Mouse (Mus musculus) CH12.LX (cell line): ENCODE results near the gene Armc8. TPM values are rescaled to one million over a fixed set of nuclear protein-coding genes. Genes with fewer than 3 reads are reported as not detected.

ENCODE experiments used
- DNase-seq: peaks from one replicate; pipeline ENCODE4 v3.0.0-alpha.2; 2013; ENCODE audit errors: extremely low read depth
- H3K27ac ChIP-seq: 2 replicates; pipeline ENCODE4 v1.5.1; 2012; ENCODE audit warnings: low read depth, mild to moderate bottlenecking, control low read depth, moderate library complexity; ENCODE audit not compliant: insufficient read depth
- H3K27me3 ChIP-seq: replicated peaks from 2 replicates; pipeline ENCODE3; 2012; ENCODE audit warnings: inconsistent platforms
- H3K36me3 ChIP-seq, 2 experiments: replicated peaks in 1 of 2; 2 replicates each; pipeline versions ENCODE3 to v1.6.1; 2012; ENCODE audit warnings: inconsistent platforms in 1 of 2, low read length in 1 of 2, mild to moderate bottlenecking in 1 of 2, mixed read lengths in 1 of 2, moderate library complexity in 1 of 2; ENCODE audit not compliant: control insufficient read depth in 1 of 2, insufficient read depth in 1 of 2
- H3K4me1 ChIP-seq, 2 experiments: 2 replicates each; pipeline ENCODE4 v1.6.1; 2012; ENCODE audit warnings: inconsistent platforms in 1 of 2, moderate library complexity in 1 of 2; ENCODE audit not compliant: insufficient read depth in 2 of 2, control insufficient read depth in 1 of 2
- H3K4me2 ChIP-seq: 2 replicates; pipeline ENCODE4 v1.6.1; 2012; ENCODE audit warnings: low read depth, mild to moderate bottlenecking, control low read depth; ENCODE audit not compliant: poor library complexity, insufficient read depth, severe bottlenecking
- H3K4me3 ChIP-seq, 3 experiments: fragments of 150-350 bp in 1 of 3; sonication (generic) in 1 of 3; replicated peaks in 1 of 3; 2 replicates each; pipeline versions ENCODE3 to v1.5.1; 2011 to 2012; ENCODE audit warnings: low read depth in 2 of 3, low read length in 2 of 3, mild to moderate bottlenecking in 2 of 3, moderate library complexity in 2 of 3, control low read depth in 1 of 3, improper control_type of control experiment in 1 of 3, inconsistent platforms in 1 of 3, mixed read lengths in 1 of 3; ENCODE audit not compliant: poor library complexity in 1 of 3
- H3K79me2 ChIP-seq: replicated peaks from 2 replicates; pipeline ENCODE4 v1.6.1; 2012; ENCODE audit warnings: mild to moderate bottlenecking, moderate library complexity; ENCODE audit not compliant: control insufficient read depth, poor library complexity, insufficient read depth, severe bottlenecking; ENCODE audit errors: extremely low read depth
- H3K9ac ChIP-seq: 2 replicates; pipeline ENCODE4 v1.6.1; 2012; ENCODE audit warnings: low read depth, mild to moderate bottlenecking, control low read depth, moderate library complexity; ENCODE audit not compliant: insufficient read depth
- H3K9me3 ChIP-seq: replicated peaks from 2 replicates; pipeline ENCODE3; 2012; ENCODE audit warnings: low read length, inconsistent platforms, mixed read lengths
- CHD2 ChIP-seq: IDR thresholded peaks from 2 replicates; pipeline ENCODE4 v1.6.1; 2011; ENCODE audit warnings: low read length, improper control_type of control experiment
- CTCF ChIP-seq, 2 experiments: IDR thresholded peaks in 1 of 2; conservative IDR thresholded peaks in 1 of 2; 2 replicates each; pipeline ENCODE4 v1.5.1; 2011 to 2012; ENCODE audit warnings: low read depth in 2 of 2, low read length in 2 of 2, improper control_type of control experiment in 1 of 2, inconsistent platforms in 1 of 2, mild to moderate bottlenecking in 1 of 2, moderate library complexity in 1 of 2
- ELF1 ChIP-seq: IDR thresholded peaks from 2 replicates; pipeline ENCODE4 v1.6.1; 2014; ENCODE audit warnings: low read depth, mild to moderate bottlenecking, inconsistent platforms, low read length, improper control_type of control experiment
- EP300 ChIP-seq: IDR thresholded peaks from 2 replicates; pipeline ENCODE4 v1.6.1; 2011; ENCODE audit warnings: low read length, improper control_type of control experiment
- ETS1 ChIP-seq: conservative IDR thresholded peaks from 2 replicates; pipeline ENCODE4 v1.6.1; 2012; ENCODE audit warnings: low read depth, mild to moderate bottlenecking, inconsistent platforms, low read length, improper control_type of control experiment, moderate library complexity
- GABPA ChIP-seq: IDR thresholded peaks from 2 replicates; pipeline ENCODE4 v1.6.1; 2012; ENCODE audit warnings: low read depth, low read length, improper control_type of control experiment, inconsistent platforms; ENCODE audit not compliant: insufficient replicate concordance
- HCFC1 ChIP-seq: IDR thresholded peaks from 2 replicates; pipeline ENCODE4 v1.6.1; 2012; ENCODE audit warnings: low read depth, mild to moderate bottlenecking, inconsistent platforms, low read length, improper control_type of control experiment
- IRF4 ChIP-seq: IDR thresholded peaks from 2 replicates; pipeline ENCODE4 v1.6.1; 2014; ENCODE audit warnings: low read depth, mild to moderate bottlenecking, inconsistent platforms, low read length, improper control_type of control experiment
- JUN ChIP-seq: IDR thresholded peaks from 2 replicates; pipeline ENCODE4 v1.6.1; 2011; ENCODE audit warnings: low read depth, mild to moderate bottlenecking, low read length, improper control_type of control experiment, moderate library complexity; ENCODE audit not compliant: insufficient read depth
- MAFK ChIP-seq: IDR thresholded peaks from 2 replicates; pipeline ENCODE4 v1.6.1; 2011; ENCODE audit warnings: low read length, improper control_type of control experiment; ENCODE audit not compliant: insufficient replicate concordance
- MAX ChIP-seq: IDR thresholded peaks from 2 replicates; pipeline ENCODE4 v1.6.1; 2011; ENCODE audit warnings: low read length, improper control_type of control experiment
- MAZ ChIP-seq: IDR thresholded peaks from 2 replicates; pipeline ENCODE4 v1.6.1; 2012; ENCODE audit warnings: low read depth, mild to moderate bottlenecking, inconsistent platforms, low read length, improper control_type of control experiment, moderate library complexity
- MEF2A ChIP-seq: IDR thresholded peaks from 2 replicates; pipeline ENCODE4 v1.6.1; 2014; ENCODE audit warnings: low read depth, mild to moderate bottlenecking, inconsistent platforms, low read length, improper control_type of control experiment, borderline replicate concordance
- MXI1 ChIP-seq: IDR thresholded peaks from 2 replicates; pipeline ENCODE4 v1.6.1; 2011; ENCODE audit warnings: mild to moderate bottlenecking, low read depth, low read length, improper control_type of control experiment
- NELFE ChIP-seq: IDR thresholded peaks from 2 replicates; pipeline ENCODE4 v1.6.1; 2011; ENCODE audit warnings: low read depth, low read length, improper control_type of control experiment
- NRF1 ChIP-seq: IDR thresholded peaks from 2 replicates; pipeline ENCODE4 v1.6.1; 2014; ENCODE audit warnings: low read depth, mild to moderate bottlenecking, inconsistent platforms, low read length, improper control_type of control experiment, moderate library complexity
- PAX5 ChIP-seq: IDR thresholded peaks from 2 replicates; pipeline ENCODE4 v1.6.1; 2012; ENCODE audit warnings: low read length, inconsistent platforms, mixed read lengths
- POLR2A ChIP-seq: IDR thresholded peaks from 2 replicates; pipeline ENCODE4 v1.6.1; 2011; ENCODE audit warnings: low read depth, mild to moderate bottlenecking, improper control_type of control experiment, low read length
- POLR2AphosphoS2 ChIP-seq: IDR thresholded peaks from 2 replicates; pipeline ENCODE4 v1.6.1; 2011; ENCODE audit warnings: low read depth, low read length, improper control_type of control experiment
- RAD21 ChIP-seq: IDR thresholded peaks from 2 replicates; pipeline ENCODE4 v1.6.1; 2011; ENCODE audit warnings: low read depth, mild to moderate bottlenecking, low read length, improper control_type of control experiment, moderate library complexity
- RCOR1 ChIP-seq: conservative IDR thresholded peaks from 2 replicates; pipeline ENCODE4 v1.6.1; 2012; ENCODE audit warnings: low read depth, mild to moderate bottlenecking, inconsistent platforms, low read length, improper control_type of control experiment
- SIN3A ChIP-seq: IDR thresholded peaks from 2 replicates; pipeline ENCODE4 v1.6.1; 2012; ENCODE audit warnings: low read length, improper control_type of control experiment, inconsistent platforms
- SMC3 ChIP-seq: IDR thresholded peaks from 2 replicates; pipeline ENCODE4 v1.6.1; 2011; ENCODE audit warnings: low read depth, low read length, improper control_type of control experiment
- TBP ChIP-seq: conservative IDR thresholded peaks from 2 replicates; pipeline ENCODE4 v1.6.1; 2011; ENCODE audit warnings: low read depth, low read length, improper control_type of control experiment
- TCF12 ChIP-seq: IDR thresholded peaks from 2 replicates; pipeline ENCODE4 v1.6.1; 2014; ENCODE audit warnings: low read depth, mild to moderate bottlenecking, inconsistent platforms, low read length, improper control_type of control experiment
- UBTF ChIP-seq: IDR thresholded peaks from 2 replicates; pipeline ENCODE4 v1.6.1; 2012; ENCODE audit warnings: low read depth, mild to moderate bottlenecking, inconsistent platforms, low read length, improper control_type of control experiment, moderate library complexity
- USF1 ChIP-seq: IDR thresholded peaks from 2 replicates; pipeline ENCODE4 v1.6.1; 2014; ENCODE audit warnings: low read depth, mild to moderate bottlenecking, inconsistent platforms, low read length, improper control_type of control experiment
- USF2 ChIP-seq: conservative IDR thresholded peaks from 2 replicates; pipeline ENCODE4 v1.6.1; 2011; ENCODE audit warnings: low read depth, low read length, improper control_type of control experiment
- ZC3H11A ChIP-seq: IDR thresholded peaks from 2 replicates; pipeline ENCODE4 v1.6.1; 2012; ENCODE audit warnings: low read depth, mild to moderate bottlenecking, inconsistent platforms, low read length, improper control_type of control experiment
- ZKSCAN1 ChIP-seq: IDR thresholded peaks from 2 replicates; pipeline ENCODE4 v1.6.1; 2012; ENCODE audit warnings: low read depth, inconsistent platforms, low read length, improper control_type of control experiment, borderline replicate concordance
- ZMIZ1 ChIP-seq: IDR thresholded peaks from 2 replicates; pipeline ENCODE4 v1.6.1; 2012; ENCODE audit warnings: low read depth, mild to moderate bottlenecking, inconsistent platforms, low read length, improper control_type of control experiment
- ZNF384 ChIP-seq: IDR thresholded peaks from 2 replicates; pipeline ENCODE4 v1.6.1; 2012; ENCODE audit warnings: low read depth, low read length, improper control_type of control experiment, inconsistent platforms
- dilution Hi-C: fragments of 300-500 bp; cut with MboI; formaldehyde crosslinking; loops from 2 replicates; pipeline ENCODE4 v1.14.3; 2020; ENCODE audit warnings: low sequenced_read_pairs; ENCODE audit not compliant: extremely low pct_unique_long_range_greater_than_20kb, extremely low pct_ligation_motif_present
- in situ Hi-C: fragments of 300-500 bp; cut with MboI; formaldehyde crosslinking; loops from 3 replicates; pipeline ENCODE4 v1.14.3; 2019; ENCODE audit warnings: low sequenced_read_pairs, low pct_ligation_motif_present, low pct_unique_long_range_greater_than_20kb, mixed read lengths
- polyA plus RNA-seq: library from polyadenylated mRNA; unstranded; fragments of >175 nt; gene quantifications from 2 replicates; pipeline ENCODE4 v1.2.1, GENCODE M21; 2012; ENCODE audit warnings: low read depth; ENCODE audit not compliant: insufficient read length
- total RNA-seq, 2 experiments: library from RNA; depleted of rRNA; stranded (reverse); fragments of 300-350 nt in 1 of 2; fragments of >200 nt in 1 of 2; gene quantifications; 2 replicates each; pipeline ENCODE4 v1.2.3; 2012 to 2014

Gene Armc8
- total and polyA plus RNA-seq, 3 experiments, result 9.3 to 16.9 (median 15.3) TPM

- no peaks in the 10 kb centered on the region for H3K79me2 ChIP-seq
- H3K4me3 ChIP-seq, result no peak overlapping the region
- 0 out of 4 replicates have a peak, but pooled peaks cover 0 to 2% of the 10 kb centered on the region in 2 experiments for H3K4me1 ChIP-seq
- H3K27ac ChIP-seq, result no peak overlapping the region
- H3K9ac ChIP-seq, result no peak overlapping the region
- H3K4me2 ChIP-seq, result no peak overlapping the region
- in situ Hi-C loops, result loop anchor here (5.0 to 10.0 kb wide), 3 partner anchors 118 to 395 kb away; partner anchors contain the start of gene Dbr1
- no peaks in the 10 kb centered on the region for H3K9me3 ChIP-seq
- peaks cover 1% of the 10 kb centered on the region for H3K27me3 ChIP-seq
- no peak for DNase-seq
- H3K36me3 ChIP-seq, result no peaks in the 10 kb centered on the region
- dilution Hi-C loops, result no loop called here
- no peak for TF ChIP-seq HCFC1
- no peak for TF ChIP-seq MXI1
- TF ChIP-seq ZKSCAN1, result no peak
- no peak for TF ChIP-seq USF2
- TF ChIP-seq ELF1, result no peak
- no peak for TF ChIP-seq SIN3A
- no peak for TF ChIP-seq RAD21
- TF ChIP-seq USF1, result no peak
- no peak for TF ChIP-seq POLR2AphosphoS2
- no peak for TF ChIP-seq MEF2A
- TF ChIP-seq TBP, result no peak
- TF ChIP-seq, all 38 proteins: peak for 0
Observed at GRCm38 (mm10) chr9:99459730-99460129, 109.0 kb downstream of the Armc8 start.

- H3K4me3 ChIP-seq, result no peak overlapping the region
- peak; percentile 68 for DNase-seq
- H3K79me2 ChIP-seq, result no peaks in the 10 kb centered on the region
- H3K9me3 ChIP-seq, result no peaks in the 10 kb centered on the region
- in situ Hi-C loops (loop anchor here (5.0 to 10.0 kb wide), 3 partner anchors 119 to 394 kb away; partner anchors contain the start of gene Dbr1), dilution Hi-C loops (no loop called here)
- H3K36me3 ChIP-seq, result no peaks in the 10 kb centered on the region
- peak overlapping the region; percentile 53; the same call in 1 of the 2 replicates for H3K4me2 ChIP-seq
- no peak overlapping the region for H3K27ac ChIP-seq
- peaks cover 1% of the 10 kb centered on the region for H3K27me3 ChIP-seq
- H3K4me1 ChIP-seq, result 0 out of 4 replicates have a peak, but pooled peaks cover 0 to 2% of the 10 kb centered on the region in 2 experiments
- H3K9ac ChIP-seq, result no peak overlapping the region
- TF ChIP-seq SMC3, result peak; percentile 67
- no peak for TF ChIP-seq NELFE
- TF ChIP-seq CTCF (conservative IDR thresholded peaks at IDR 0.05 in 1 of 2, IDR thresholded peaks at IDR 0.05 in 1 of 2; ENCODE audit: low read depth in 2 of 2, low read length in 2 of 2), result peak; percentile 59 to 82
- no peak for TF ChIP-seq POLR2A
- no peak for TF ChIP-seq PAX5
- TF ChIP-seq EP300, result no peak
- no peak for TF ChIP-seq CHD2
- TF ChIP-seq ZNF384, result no peak
- no peak for TF ChIP-seq TCF12
- no peak for TF ChIP-seq ETS1
- TF ChIP-seq ZC3H11A, result no peak
- TF ChIP-seq MAX, result no peak
- TF ChIP-seq SIN3A, result no peak
- no peak for TF ChIP-seq IRF4
- TF ChIP-seq MAZ, result no peak
- no peak for TF ChIP-seq USF2
- no peak for TF ChIP-seq GABPA
- no peak for TF ChIP-seq JUN
- no peak for TF ChIP-seq TBP
- no peak for TF ChIP-seq ZMIZ1
- TF ChIP-seq NRF1, result no peak
- TF ChIP-seq ELF1, result no peak
- TF ChIP-seq RCOR1, result no peak
- no peak for TF ChIP-seq MAFK
- peak; percentile 69 for TF ChIP-seq RAD21
- no peak for TF ChIP-seq UBTF
Observed at GRCm38 (mm10) chr9:99458529-99459208, 110.0 kb downstream of the Armc8 start.
